Mouse (Mus musculus): ENCODE results near the gene Gtf2h3. TPM values are rescaled to one million over a fixed set of nuclear protein-coding genes. Genes with fewer than 3 reads are reported as not detected.
"Not testable (repeated sequence)": the region's sequence is repeated elsewhere in the genome, so short reads cannot be mapped to it uniquely, and the experiment has no call there.

The Gtf2h3 gene
- polyA plus RNA-seq, 1 experiment from 2014 or later = 27.6 TPM

DNA sequence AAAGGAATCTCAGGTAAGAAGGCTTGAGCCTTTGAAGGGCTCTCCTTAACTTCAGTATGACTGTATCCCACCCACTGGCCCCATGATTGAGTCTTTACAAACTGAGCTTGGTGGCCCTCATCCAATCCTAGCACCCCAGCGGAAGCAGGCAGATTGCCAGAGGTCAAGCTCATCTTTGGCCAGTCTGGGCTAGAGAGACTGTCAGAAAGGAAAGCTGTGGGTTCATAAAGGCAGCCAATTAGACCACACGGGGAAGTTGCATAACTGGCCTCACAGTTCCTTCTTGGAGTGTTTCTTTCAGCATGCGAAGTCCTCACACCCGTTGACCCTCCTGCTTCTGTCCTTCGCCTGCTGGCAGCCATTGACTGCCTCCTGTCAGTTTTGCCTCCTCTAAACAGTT is 3.6 kb downstream of the Gtf2h3 start:
- Histone ChIP-seq H3K9ac (no peak overlapping the region), H3K4me2 (no peak overlapping the region), H3K27me3 (replicated peaks) (no peaks in the 10 kb centered on the region), H3K9me3 (no peaks in the 10 kb centered on the region), H3K36me3 (peaks cover 57% of the 10 kb centered on the region), H3K4me3 (no peak overlapping the region), H3K27ac (replicated peaks) (no peak overlapping the region), H3K4me1 (peaks cover 18% of the 10 kb centered on the region)
- no peak for ATAC-seq (ENCODE audit: extremely low read depth, insufficient number of reproducible peaks, low FRiP score, low TSS enrichment)
- WGBS = 81% methylated on average over 5 of the region's 5 CpGs

DNA sequence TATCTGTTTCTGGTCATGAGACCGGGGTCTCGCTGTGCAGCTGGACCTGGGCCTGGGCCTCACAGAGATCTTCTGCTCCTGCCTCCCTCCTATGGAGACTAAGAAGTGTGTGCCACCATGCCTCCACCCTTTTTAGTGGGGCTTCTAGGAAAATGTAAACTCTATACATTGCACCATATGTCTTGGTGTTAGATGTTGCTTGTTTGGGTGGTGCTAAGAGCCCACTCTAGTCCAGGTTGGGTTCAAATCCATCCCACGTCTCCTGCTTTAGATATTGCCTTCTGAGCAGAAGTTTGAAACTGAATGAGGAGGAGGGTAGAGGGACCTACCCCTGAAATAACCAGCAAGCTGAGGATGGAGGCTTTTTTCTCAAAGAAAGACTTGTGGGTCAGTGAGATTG is 13.8 kb downstream of the Gtf2h3 start:
- 94% methylated on average over 3 of the region's 3 CpGs for WGBS
- no peaks in the 10 kb centered on the region for H3K4me1 ChIP-seq
- no peaks in the 10 kb centered on the region for H3K27me3 ChIP-seq (replicated peaks)
- no peak overlapping the region for H3K4me2 ChIP-seq
- no peak for ATAC-seq (ENCODE audit: extremely low read depth, insufficient number of reproducible peaks, low FRiP score, low TSS enrichment)
- H3K27ac ChIP-seq (replicated peaks) = no peak overlapping the region
- H3K9me3 ChIP-seq = no peaks in the 10 kb centered on the region
- H3K4me3 ChIP-seq = no peak overlapping the region
- no peak overlapping the region for H3K9ac ChIP-seq
- H3K36me3 ChIP-seq = peaks cover 88% of the 10 kb centered on the region

GRCm38 (mm10) chr5:124598224-124599174 is 19.6 kb downstream of the Gtf2h3 start:
- H3K27ac ChIP-seq (replicated peaks) = no peak overlapping the region
- H3K4me3 ChIP-seq = peak overlapping the region; percentile 85
- H3K4me1 ChIP-seq = peaks cover 7% of the 10 kb centered on the region
- ATAC-seq (ENCODE audit: extremely low read depth, insufficient number of reproducible peaks, low FRiP score, low TSS enrichment) = peak; percentile 88
- H3K36me3 ChIP-seq = peaks cover 38% of the 10 kb centered on the region
- H3K4me2 ChIP-seq = peak overlapping the region; percentile 90
- H3K27me3 ChIP-seq (replicated peaks) = no peaks in the 10 kb centered on the region
- 6% methylated on average over 30 of the region's 30 CpGs for WGBS
- H3K9me3 ChIP-seq = no peaks in the 10 kb centered on the region
- peak overlapping the region; percentile 84 for H3K9ac ChIP-seq

- ATAC-seq (ENCODE audit: extremely low read depth, insufficient number of reproducible peaks, low FRiP score, low TSS enrichment) = not testable (repeated sequence)
- H3K36me3 ChIP-seq = peaks cover 29% of the 10 kb centered on the region
Observed at GRCm38 (mm10) chr5:124599726-124600125, 20.8 kb downstream of the Gtf2h3 start.

DNA sequence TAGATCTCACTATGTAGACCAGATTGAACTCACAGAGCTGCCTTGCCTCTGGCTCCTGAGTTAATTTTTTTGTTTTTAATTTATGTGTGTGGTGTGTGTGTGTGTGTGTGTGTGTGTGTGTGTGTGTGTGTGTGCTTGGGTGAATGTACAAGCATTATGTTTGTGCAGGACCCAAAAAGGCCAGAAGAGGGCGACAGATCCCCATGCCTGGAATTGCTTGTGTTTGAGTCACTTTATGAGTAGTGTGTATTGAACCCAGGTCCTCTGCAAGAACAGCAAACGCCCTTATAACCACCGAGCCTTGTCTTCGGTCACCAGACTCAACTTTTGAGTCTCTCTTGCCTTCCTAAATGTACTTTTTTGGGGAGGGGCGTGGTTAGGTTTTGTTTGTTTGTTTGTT is 23.4 kb downstream of the Gtf2h3 start:
- Histone ChIP-seq H3K4me2 (no peak overlapping the region), H3K4me1 (peaks cover 7% of the 10 kb centered on the region), H3K4me3 (no peak overlapping the region), H3K9ac (no peak overlapping the region), H3K9me3 (no peaks in the 10 kb centered on the region), H3K27ac (replicated peaks) (no peak overlapping the region), H3K27me3 (replicated peaks) (no peaks in the 10 kb centered on the region), H3K36me3 (peaks cover 4% of the 10 kb centered on the region)
- ATAC-seq (ENCODE audit: extremely low read depth, insufficient number of reproducible peaks, low FRiP score, low TSS enrichment) = no peak
- WGBS = 60% methylated on average over 5 of the region's 5 CpGs

More at GRCm38 (mm10) chr5:124599726-124600125, 20.8 kb downstream of the Gtf2h3 start:
- WGBS = 41% methylated on average over 8 of the region's 8 CpGs
- not testable (repeated sequence) for H3K27me3 ChIP-seq (replicated peaks); H3K4me1 ChIP-seq; H3K27ac ChIP-seq (replicated peaks); H3K9ac ChIP-seq; H3K9me3 ChIP-seq
- peak overlapping the region; percentile 90 for H3K4me2 ChIP-seq
- H3K4me3 ChIP-seq = peak overlapping the region; percentile 85

DNA sequence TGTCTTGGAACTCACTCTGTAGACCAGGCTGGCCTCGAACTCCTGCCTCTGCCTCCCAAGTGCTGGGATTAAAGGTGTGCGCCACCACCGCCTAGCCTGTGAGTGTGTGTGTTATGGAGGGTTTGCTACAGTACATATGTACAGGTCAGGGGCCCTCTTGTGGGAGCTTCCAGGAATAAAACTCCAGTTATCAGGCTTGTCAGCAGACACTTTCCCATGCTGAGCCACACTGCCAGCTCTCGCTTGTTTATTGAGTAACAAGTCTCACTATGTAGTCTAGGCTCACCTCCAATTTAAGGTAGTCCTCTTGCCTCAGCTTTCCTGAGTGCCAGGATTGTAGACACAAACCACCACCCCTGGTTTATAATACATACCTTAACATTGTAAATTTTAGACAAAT is 25.4 kb downstream of the Gtf2h3 start:
- H3K27ac ChIP-seq (replicated peaks) = no peak overlapping the region
- 57% methylated on average over 4 of the region's 4 CpGs for WGBS
- H3K4me3 ChIP-seq = no peak overlapping the region
- peaks cover 3% of the 10 kb centered on the region; the same call in 1 of the 2 replicates for H3K36me3 ChIP-seq
- no peak overlapping the region for H3K9ac ChIP-seq
- H3K27me3 ChIP-seq (replicated peaks) = no peaks in the 10 kb centered on the region
- peaks cover 3% of the 10 kb centered on the region for H3K4me1 ChIP-seq
- H3K9me3 ChIP-seq = no peaks in the 10 kb centered on the region
- ATAC-seq (ENCODE audit: extremely low read depth, insufficient number of reproducible peaks, low FRiP score, low TSS enrichment) = no peak
- H3K4me2 ChIP-seq = no peak overlapping the region

- Histone ChIP-seq H3K27ac (replicated peaks) (no peak overlapping the region), H3K36me3 (peaks cover 3% of the 10 kb centered on the region; the same call in 1 of the 2 replicates), H3K4me3 (no peak overlapping the region), H3K4me1 (no peaks in the 10 kb centered on the region), H3K9me3 (no peaks in the 10 kb centered on the region), H3K9ac (no peak overlapping the region), H3K4me2 (no peak overlapping the region), H3K27me3 (replicated peaks) (no peaks in the 10 kb centered on the region)
- ATAC-seq (ENCODE audit: extremely low read depth, insufficient number of reproducible peaks, low FRiP score, low TSS enrichment) = no peak
- 81% methylated on average over 17 of the region's 17 CpGs for WGBS
Observed at GRCm38 (mm10) chr5:124605041-124605622, 26.2 kb downstream of the Gtf2h3 start.

- Histone ChIP-seq H3K4me2 (no peak overlapping the region), H3K27me3 (replicated peaks) (no peaks in the 10 kb centered on the region), H3K9me3 (no peaks in the 10 kb centered on the region), H3K36me3 (peaks cover 8% of the 10 kb centered on the region), H3K27ac (replicated peaks) (no peak overlapping the region), H3K4me1 (no peaks in the 10 kb centered on the region), H3K4me3 (no peak overlapping the region), H3K9ac (no peak overlapping the region)
- no peak for ATAC-seq (ENCODE audit: extremely low read depth, insufficient number of reproducible peaks, low FRiP score, low TSS enrichment)
- 64% methylated on average over 10 of the region's 10 CpGs for WGBS
Observed at GRCm38 (mm10) chr5:124610965-124611364, 32.0 kb downstream of the Gtf2h3 start.

- no peak overlapping the region for H3K4me3 ChIP-seq
- no peak overlapping the region for H3K4me2 ChIP-seq
- no peaks in the 10 kb centered on the region for H3K4me1 ChIP-seq
- no peaks in the 10 kb centered on the region for H3K27me3 ChIP-seq (replicated peaks)
- 74% methylated on average over 11 of the region's 11 CpGs for WGBS
- H3K9me3 ChIP-seq = no peaks in the 10 kb centered on the region
- peaks cover 8% of the 10 kb centered on the region for H3K36me3 ChIP-seq
- ATAC-seq (ENCODE audit: extremely low read depth, insufficient number of reproducible peaks, low FRiP score, low TSS enrichment) = no peak
- H3K27ac ChIP-seq (replicated peaks) = no peak overlapping the region
- no peak overlapping the region for H3K9ac ChIP-seq
Observed at GRCm38 (mm10) chr5:124614709-124615108, 35.8 kb downstream of the Gtf2h3 start.

GRCm38 (mm10) chr5:124618711-124619110 is 39.8 kb downstream of the Gtf2h3 start:
- no peak overlapping the region for H3K27ac ChIP-seq (replicated peaks)
- no peak overlapping the region for H3K9ac ChIP-seq

DNA sequence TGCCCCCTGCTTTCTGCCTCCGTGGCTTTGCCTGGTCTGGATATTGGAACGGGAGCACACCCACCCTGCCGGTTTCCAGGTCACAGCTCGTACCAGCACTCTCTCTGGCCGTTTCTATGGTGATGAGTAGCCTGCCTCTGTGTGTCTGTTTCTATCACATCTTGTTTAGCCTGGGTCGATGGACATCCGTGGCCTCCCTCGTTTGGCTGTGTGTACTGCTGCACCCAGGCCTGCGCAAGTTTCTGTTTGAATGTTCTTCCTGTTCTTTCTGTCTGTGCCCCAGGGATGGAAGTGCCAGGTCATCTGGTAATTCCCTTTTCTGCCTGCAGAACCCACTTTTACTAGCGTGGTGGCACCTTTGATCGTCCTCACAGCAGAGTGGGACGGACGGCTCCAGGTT is 42.4 kb downstream of the Gtf2h3 start:
- Histone ChIP-seq H3K4me1 (no peaks in the 10 kb centered on the region), H3K9ac (no peak overlapping the region), H3K27ac (replicated peaks) (no peak overlapping the region), H3K4me3 (no peak overlapping the region), H3K4me2 (no peak overlapping the region), H3K27me3 (replicated peaks) (no peaks in the 10 kb centered on the region), H3K9me3 (no peaks in the 10 kb centered on the region), H3K36me3 (0 out of 2 replicates have a peak, but pooled peaks cover 3% of the 10 kb centered on the region)
- 72% methylated on average over 13 of the region's 13 CpGs for WGBS
- ATAC-seq (ENCODE audit: extremely low read depth, insufficient number of reproducible peaks, low FRiP score, low TSS enrichment) = no peak

More at GRCm38 (mm10) chr5:124618711-124619110, 39.8 kb downstream of the Gtf2h3 start:
- no peaks in the 10 kb centered on the region for H3K36me3 ChIP-seq
- H3K27me3 ChIP-seq (replicated peaks) = no peaks in the 10 kb centered on the region
- no peaks in the 10 kb centered on the region for H3K4me1 ChIP-seq
- no peak for ATAC-seq (ENCODE audit: extremely low read depth, insufficient number of reproducible peaks, low FRiP score, low TSS enrichment)
- no peak overlapping the region for H3K4me2 ChIP-seq
- H3K4me3 ChIP-seq = no peak overlapping the region
- WGBS = 72% methylated on average over 10 of the region's 10 CpGs
- H3K9me3 ChIP-seq = no peaks in the 10 kb centered on the region

Measured in heart, embryonic 13.5 days (tissue).